Mouse (Mus musculus) forebrain, embryonic 12.5 days (tissue): ENCODE results near the gene 1700025G04Rik. TPM values are rescaled to one million over a fixed set of nuclear protein-coding genes. Genes with fewer than 3 reads are reported as not detected.

ENCODE experiments used
- ATAC-seq: fragments of 200-750 bp; cut with Nextera tagmentation; 2 replicates; pipeline ENCODE4 v1.8.0; 2017; ENCODE audit warnings: moderate TSS enrichment; ENCODE audit not compliant: low FRiP score
- H3K27ac ChIP-seq: fragments of 300-500 bp; sonication (generic); 2 replicates; pipeline ENCODE4 v1.5.1; 2016; ENCODE audit warnings: mild to moderate bottlenecking
- H3K27me3 ChIP-seq: fragments of 300-500 bp; sonication (generic); 2 replicates; pipeline ENCODE4 v1.6.1; 2016; ENCODE audit warnings: mild to moderate bottlenecking
- H3K36me3 ChIP-seq: fragments of 300-500 bp; sonication (generic); replicated peaks from 2 replicates; pipeline ENCODE4 v1.6.1; 2016; ENCODE audit warnings: mild to moderate bottlenecking
- H3K4me1 ChIP-seq: fragments of 300-500 bp; sonication (generic); 2 replicates; pipeline ENCODE4 v1.6.1; 2016
- H3K4me2 ChIP-seq: fragments of 300-500 bp; sonication (generic); 2 replicates; pipeline ENCODE4 v1.6.1; 2016; ENCODE audit warnings: mild to moderate bottlenecking, moderate library complexity
- H3K4me3 ChIP-seq: fragments of 300-500 bp; sonication (generic); replicated peaks from 2 replicates; pipeline ENCODE4 v1.5.1; 2016; ENCODE audit warnings: mild to moderate bottlenecking
- H3K9ac ChIP-seq: fragments of 300-500 bp; sonication (generic); 2 replicates; pipeline ENCODE4 v1.6.1; 2016; ENCODE audit warnings: mild to moderate bottlenecking
- H3K9me3 ChIP-seq: fragments of 300-500 bp; sonication (generic); 2 replicates; pipeline ENCODE4 v1.6.1; 2016
- WGBS: fragments of 180-500 bp; shearing (Covaris S2); methylation state at CpG from one replicate; pipeline ENCODE4 v1.1.7; 2016; 5-methylcytosine and 5-hydroxymethylcytosine counted together
- polyA plus RNA-seq: library from polyadenylated mRNA; unstranded; fragments of >200 nt; fragmentation: Nextera tagmentation; extraction: Ambion mirVana; gene quantifications from 2 replicates; pipeline ENCODE4 v1.2.1, GENCODE M21; 2016

Gene 1700025G04Rik
- polyA plus RNA-seq, 1 experiment from 2014 or later, result 36.4 TPM

DNA sequence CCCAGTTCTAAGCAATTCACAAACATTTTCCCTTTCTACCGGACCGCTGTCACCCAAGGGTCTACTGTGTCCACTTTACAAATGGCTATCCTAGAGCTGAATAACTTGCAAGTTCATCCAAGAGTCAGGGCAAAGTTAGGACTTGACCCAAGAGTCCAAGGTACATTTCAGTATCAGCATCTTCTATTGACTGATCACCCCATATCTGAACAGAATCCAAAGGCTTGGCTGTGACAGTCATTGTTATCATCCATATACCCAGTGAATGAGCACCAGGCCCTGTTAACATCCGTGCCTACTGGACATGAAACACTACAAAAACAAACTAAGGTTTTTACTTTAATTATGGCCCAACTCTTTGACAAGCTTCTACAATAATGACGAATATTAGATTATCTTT lies 48.9 kb downstream of the 1700025G04Rik start:
- 90% methylated on average over 4 of the region's 4 CpGs for WGBS
- H3K27me3 ChIP-seq, result no peaks in the 10 kb centered on the region
- H3K27ac ChIP-seq, result no peak overlapping the region
- H3K9ac ChIP-seq, result no peak overlapping the region
- ATAC-seq, result no peak
- H3K4me1 ChIP-seq, result peaks cover 28% of the 10 kb centered on the region
- H3K36me3 ChIP-seq, result no peaks in the 10 kb centered on the region
- H3K4me2 ChIP-seq, result no peak overlapping the region
- no peaks in the 10 kb centered on the region for H3K9me3 ChIP-seq
- no peak overlapping the region for H3K4me3 ChIP-seq

DNA sequence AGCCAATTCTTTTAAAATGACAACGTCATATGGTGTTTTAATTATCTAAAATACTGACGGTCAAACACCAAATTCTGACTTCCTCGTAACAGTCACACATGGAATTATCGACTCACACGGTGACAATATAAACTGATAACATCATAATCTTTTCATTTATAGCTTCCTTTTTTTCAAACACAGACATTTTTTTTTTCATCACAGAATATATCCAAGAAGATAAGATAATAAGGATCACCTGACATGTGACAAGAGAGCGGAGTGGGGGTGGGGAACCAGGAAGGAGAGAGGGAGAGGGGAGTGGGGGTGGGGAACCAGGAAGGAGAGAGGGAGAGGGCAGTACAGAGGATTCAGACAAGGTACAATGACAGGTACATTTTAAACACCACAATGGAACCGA lies 49.9 kb downstream of the 1700025G04Rik start:
- no peak for ATAC-seq
- Histone ChIP-seq H3K27ac (no peak overlapping the region), H3K4me1 (peaks cover 31% of the 10 kb centered on the region), H3K4me3 (no peak overlapping the region), H3K9ac (no peak overlapping the region), H3K36me3 (no peaks in the 10 kb centered on the region), H3K9me3 (no peaks in the 10 kb centered on the region), H3K27me3 (no peaks in the 10 kb centered on the region), H3K4me2 (no peak overlapping the region)
- WGBS, result 81% methylated on average over 7 of the region's 7 CpGs

DNA sequence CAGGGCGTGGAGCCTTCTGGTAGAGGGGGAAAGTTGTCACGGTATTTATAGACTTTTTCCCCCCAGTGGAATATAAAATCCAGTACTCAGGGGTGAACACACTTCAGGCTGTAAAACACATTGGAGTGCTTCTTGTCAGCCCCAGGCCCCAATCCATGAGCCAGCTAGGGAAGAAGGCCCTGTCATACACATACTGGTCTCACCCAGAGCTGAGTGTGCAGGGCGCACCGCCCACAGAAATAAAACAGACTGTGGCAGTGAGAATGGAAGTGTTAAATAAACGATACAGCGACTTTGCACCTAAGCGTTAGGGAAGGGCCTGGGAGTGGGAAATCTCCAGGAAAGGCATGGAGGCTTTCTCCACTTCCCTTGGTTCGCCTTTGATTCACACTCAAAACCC lies 50.3 kb downstream of the 1700025G04Rik start:
- H3K4me1 ChIP-seq, result peaks cover 34% of the 10 kb centered on the region
- WGBS, result 81% methylated on average over 8 of the region's 8 CpGs
- H3K36me3 ChIP-seq, result no peaks in the 10 kb centered on the region
- ATAC-seq, result no peak
- no peak overlapping the region for H3K4me2 ChIP-seq
- H3K9me3 ChIP-seq, result no peaks in the 10 kb centered on the region
- H3K27ac ChIP-seq, result no peak overlapping the region
- no peak overlapping the region for H3K4me3 ChIP-seq
- no peaks in the 10 kb centered on the region for H3K27me3 ChIP-seq
- H3K9ac ChIP-seq, result no peak overlapping the region

DNA sequence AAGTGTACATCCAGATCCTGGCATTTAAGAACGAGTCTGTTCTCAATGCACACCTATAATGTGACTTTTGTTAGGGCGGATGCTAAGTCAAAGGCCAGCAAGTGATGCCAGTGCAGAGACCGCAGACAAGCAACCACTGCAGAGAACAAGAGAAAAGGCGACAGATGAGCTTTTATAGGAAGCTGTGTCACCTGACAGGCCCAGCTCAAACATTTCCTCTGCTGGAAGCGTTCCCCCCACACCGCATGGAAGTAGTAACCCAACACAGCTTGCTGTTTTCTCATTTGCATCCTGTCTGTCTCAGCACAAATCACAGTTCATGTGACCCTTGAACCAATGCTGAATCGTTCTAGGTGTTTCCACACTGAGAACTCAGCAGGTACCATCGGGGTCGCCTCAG lies 51.8 kb downstream of the 1700025G04Rik start:
- Histone ChIP-seq H3K4me2 (no peak overlapping the region), H3K36me3 (no peaks in the 10 kb centered on the region), H3K9ac (no peak overlapping the region), H3K9me3 (no peaks in the 10 kb centered on the region), H3K27ac (no peak overlapping the region), H3K27me3 (no peaks in the 10 kb centered on the region), H3K4me1 (peaks cover 34% of the 10 kb centered on the region), H3K4me3 (no peak overlapping the region)
- WGBS, result 68% methylated on average over 9 of the region's 9 CpGs
- no peak for ATAC-seq

DNA sequence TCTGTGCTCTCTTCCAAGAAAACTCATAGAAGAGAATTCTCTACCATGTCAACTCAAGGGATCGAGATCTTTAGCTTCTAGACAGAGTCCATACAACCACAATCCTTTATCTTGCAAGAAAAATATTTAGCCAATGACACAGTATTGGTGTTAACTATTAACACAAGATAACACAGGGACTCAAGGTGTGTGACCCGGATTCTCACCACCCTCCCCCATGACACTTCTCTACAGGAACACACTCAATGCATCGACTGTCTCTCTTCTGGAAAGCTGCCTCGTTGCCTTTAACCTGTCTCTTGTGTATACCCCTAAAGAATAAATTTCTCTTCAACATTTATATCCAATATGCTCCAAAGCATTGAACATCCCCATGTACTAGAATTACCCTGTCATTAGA lies 52.3 kb downstream of the 1700025G04Rik start:
- WGBS, result 75% methylated on average over 4 of the region's 4 CpGs
- Histone ChIP-seq H3K27ac (no peak overlapping the region), H3K27me3 (no peaks in the 10 kb centered on the region), H3K9me3 (peaks cover 2% of the 10 kb centered on the region; the same call in 1 of the 2 replicates), H3K36me3 (no peaks in the 10 kb centered on the region), H3K4me3 (no peak overlapping the region), H3K9ac (no peak overlapping the region), H3K4me2 (no peak overlapping the region), H3K4me1 (peaks cover 34% of the 10 kb centered on the region)
- no peak for ATAC-seq

DNA sequence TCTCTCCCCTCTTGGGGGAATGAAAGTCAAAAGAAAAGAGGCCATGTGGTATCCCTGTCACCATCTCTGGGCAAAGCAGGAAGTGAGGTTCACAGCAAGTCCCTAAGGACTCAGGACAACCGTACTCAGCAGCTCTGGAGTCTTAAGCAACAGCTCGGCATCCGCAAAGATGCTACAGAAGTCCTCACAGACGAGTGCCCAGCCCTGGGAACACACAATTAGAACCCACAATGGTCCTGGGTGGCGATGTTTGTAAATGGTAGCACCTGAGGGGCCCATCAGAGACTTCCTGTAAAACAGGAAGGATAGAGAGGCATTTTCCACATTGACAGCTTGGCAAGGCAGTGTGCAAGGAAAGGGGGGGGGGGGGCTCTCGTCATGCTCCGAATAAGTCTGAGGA lies 55.2 kb downstream of the 1700025G04Rik start:
- H3K27me3 ChIP-seq, result no peaks in the 10 kb centered on the region
- no peak overlapping the region for H3K4me2 ChIP-seq
- H3K9ac ChIP-seq, result no peak overlapping the region
- H3K27ac ChIP-seq, result 0 out of 2 replicates have a peak overlapping the region, but pooled peaks have one; percentile 19
- no peak overlapping the region for H3K4me3 ChIP-seq
- WGBS, result 59% methylated on average over 7 of the region's 7 CpGs
- no peak for ATAC-seq
- peaks cover 44% of the 10 kb centered on the region for H3K4me1 ChIP-seq
- H3K36me3 ChIP-seq, result no peaks in the 10 kb centered on the region
- peaks cover 2% of the 10 kb centered on the region; the same call in 1 of the 2 replicates for H3K9me3 ChIP-seq

DNA sequence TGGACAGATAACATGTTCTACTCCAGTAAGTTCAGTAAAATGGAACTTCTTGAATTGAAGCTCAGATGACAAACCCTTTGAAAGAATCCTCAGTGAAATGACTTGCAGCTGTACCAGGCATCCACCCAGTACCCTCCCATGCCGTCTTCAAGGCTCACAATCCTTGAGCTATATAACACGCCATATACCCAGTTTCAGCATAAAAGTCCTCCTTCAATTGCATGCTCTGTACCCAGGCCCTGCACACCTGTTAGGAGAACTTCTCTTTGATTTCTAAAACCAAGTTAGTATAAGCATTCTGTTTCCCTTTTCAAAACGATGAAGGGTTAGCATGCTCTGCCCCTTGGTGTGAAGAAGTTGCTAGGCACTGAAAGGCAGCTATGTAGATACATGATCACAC lies 56.2 kb downstream of the 1700025G04Rik start:
- Histone ChIP-seq H3K4me1 (peaks cover 38% of the 10 kb centered on the region), H3K27me3 (no peaks in the 10 kb centered on the region), H3K36me3 (no peaks in the 10 kb centered on the region), H3K9ac (no peak overlapping the region), H3K4me2 (no peak overlapping the region), H3K4me3 (no peak overlapping the region), H3K9me3 (peaks cover 2% of the 10 kb centered on the region; the same call in 1 of the 2 replicates), H3K27ac (no peak overlapping the region)
- 82% methylated on average over 3 of the region's 3 CpGs for WGBS
- ATAC-seq, result no peak

DNA sequence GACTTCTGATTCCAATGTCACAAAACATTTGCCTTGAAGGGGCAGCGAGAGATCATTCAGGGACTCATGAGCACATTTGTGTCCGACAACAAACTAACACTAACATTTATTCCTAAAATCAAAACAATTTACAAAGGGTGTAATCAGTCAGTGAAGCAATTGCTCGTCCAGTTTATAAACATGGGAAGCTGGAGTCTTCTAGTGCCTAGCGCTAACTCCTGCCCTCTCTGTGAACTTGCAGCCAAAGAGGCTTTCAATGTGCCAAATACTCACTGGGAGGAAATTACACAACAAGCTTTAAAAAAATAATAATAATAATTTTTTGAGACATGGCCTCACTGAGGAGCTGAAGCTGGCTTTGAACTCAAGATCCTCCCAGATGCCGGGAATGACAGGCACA lies 57.8 kb downstream of the 1700025G04Rik start:
- Histone ChIP-seq H3K27me3 (no peaks in the 10 kb centered on the region), H3K4me3 (no peak overlapping the region), H3K9me3 (peaks cover 2% of the 10 kb centered on the region; the same call in 1 of the 2 replicates), H3K9ac (no peak overlapping the region), H3K36me3 (no peaks in the 10 kb centered on the region), H3K4me2 (no peak overlapping the region), H3K4me1 (peaks cover 25% of the 10 kb centered on the region), H3K27ac (no peak overlapping the region)
- 94% methylated on average over 5 of the region's 5 CpGs for WGBS
- ATAC-seq, result no peak

DNA sequence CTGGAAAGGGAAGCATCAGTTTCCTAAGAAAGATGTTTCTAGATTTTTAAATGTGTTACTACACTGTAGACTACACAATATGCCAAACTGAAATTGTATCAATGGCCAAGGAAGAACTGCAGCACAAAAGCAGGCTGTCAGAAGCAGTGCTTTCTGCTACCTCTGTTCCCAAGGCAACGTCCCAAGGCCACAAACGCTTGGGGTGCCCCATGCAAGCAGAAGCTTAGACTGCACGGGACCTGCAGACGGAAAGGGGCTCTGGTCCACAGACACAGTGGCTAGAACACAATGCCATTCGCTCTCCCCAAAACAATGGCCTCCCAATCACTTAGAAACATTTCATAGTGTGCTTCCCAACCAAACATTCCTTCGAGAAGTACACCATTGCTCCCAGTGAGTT lies 59.4 kb downstream of the 1700025G04Rik start:
- Histone ChIP-seq H3K4me3 (no peak overlapping the region), H3K9ac (no peak overlapping the region), H3K9me3 (peaks cover 2% of the 10 kb centered on the region; the same call in 1 of the 2 replicates), H3K36me3 (no peaks in the 10 kb centered on the region), H3K27ac (no peak overlapping the region), H3K4me2 (no peak overlapping the region), H3K4me1 (peaks cover 17% of the 10 kb centered on the region), H3K27me3 (no peaks in the 10 kb centered on the region)
- 21% methylated on average over 6 of the region's 6 CpGs for WGBS
- ATAC-seq, result peak; percentile 68; the same call in 1 of the 2 replicates

DNA sequence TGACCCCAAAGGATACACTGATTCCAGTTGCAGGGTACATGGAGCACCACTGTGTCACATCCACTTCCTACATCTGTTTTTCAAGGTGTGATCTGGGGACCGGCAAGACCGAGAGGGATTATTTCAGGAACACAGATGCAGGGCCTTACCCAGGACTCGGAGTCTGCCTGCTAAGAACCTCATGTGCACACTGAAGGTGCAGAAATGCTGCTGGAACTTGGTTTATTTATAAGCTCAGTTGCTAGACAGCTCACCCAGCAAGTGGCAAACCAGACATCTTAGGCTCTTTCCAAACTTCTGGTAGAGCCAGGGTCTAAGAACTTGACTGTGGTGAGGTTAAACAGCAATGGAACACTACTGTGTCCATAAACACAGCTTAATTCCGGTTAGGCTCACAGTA lies 61.2 kb downstream of the 1700025G04Rik start:
- no peak overlapping the region for H3K9ac ChIP-seq
- H3K27ac ChIP-seq, result no peak overlapping the region
- no peaks in the 10 kb centered on the region for H3K27me3 ChIP-seq
- H3K36me3 ChIP-seq, result no peaks in the 10 kb centered on the region
- peaks cover 2% of the 10 kb centered on the region; the same call in 1 of the 2 replicates for H3K9me3 ChIP-seq
- H3K4me1 ChIP-seq, result peaks cover 12% of the 10 kb centered on the region
- H3K4me2 ChIP-seq, result no peak overlapping the region
- H3K4me3 ChIP-seq, result no peak overlapping the region
- WGBS, result 84% methylated on average over 4 of the region's 4 CpGs
- no peak for ATAC-seq

DNA sequence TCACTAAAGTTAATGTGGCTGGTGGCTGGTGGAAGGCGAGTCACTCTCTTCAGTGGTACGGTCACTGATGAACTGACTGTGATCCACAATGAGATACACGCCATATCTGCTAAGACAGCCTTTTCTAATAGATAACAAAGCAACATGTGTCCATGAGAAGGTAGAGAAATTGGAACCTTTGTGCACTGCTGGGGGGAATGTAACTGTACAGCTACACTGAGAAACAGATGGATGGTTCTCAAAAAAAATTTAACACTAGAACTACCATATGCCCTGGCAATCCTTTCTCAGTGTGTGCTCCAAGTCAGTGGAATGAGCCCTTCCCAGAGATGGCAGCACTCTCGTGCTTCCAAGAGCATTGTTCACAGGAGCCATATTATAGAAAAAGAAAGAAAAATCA lies 63.2 kb downstream of the 1700025G04Rik start:
- no peak for ATAC-seq
- 93% methylated on average over 4 of the region's 4 CpGs for WGBS
- H3K36me3 ChIP-seq, result no peaks in the 10 kb centered on the region

DNA sequence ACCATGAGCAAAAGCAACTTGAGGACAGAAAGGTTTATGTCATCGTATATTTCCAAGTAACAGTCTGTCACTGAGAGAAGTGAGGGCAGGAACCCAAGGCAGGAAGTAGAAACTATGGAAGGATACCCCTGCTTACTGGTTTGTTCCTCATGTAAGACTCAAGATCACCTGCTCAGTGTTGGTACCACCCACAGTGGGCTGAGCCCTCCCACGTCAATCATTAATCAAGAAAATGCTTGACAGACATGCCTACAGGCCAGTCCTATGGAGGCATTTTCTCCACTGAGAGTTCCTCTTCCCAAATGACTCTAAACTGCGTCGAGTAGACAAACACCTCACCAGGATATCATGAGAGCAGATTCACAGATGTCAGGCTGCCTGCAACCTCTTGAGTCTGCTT lies 64.6 kb downstream of the 1700025G04Rik start:
- 93% methylated on average over 4 of the region's 4 CpGs for WGBS
- H3K9ac ChIP-seq, result no peak overlapping the region
- H3K36me3 ChIP-seq, result no peaks in the 10 kb centered on the region
- no peak overlapping the region for H3K27ac ChIP-seq
- 0 out of 2 replicates have a peak, but pooled peaks cover 3% of the 10 kb centered on the region for H3K9me3 ChIP-seq
- H3K4me3 ChIP-seq, result no peak overlapping the region
- no peak for ATAC-seq
- H3K27me3 ChIP-seq, result no peaks in the 10 kb centered on the region
- no peak overlapping the region for H3K4me2 ChIP-seq
- H3K4me1 ChIP-seq, result peaks cover 6% of the 10 kb centered on the region; the same call in 1 of the 2 replicates

More for the DNA sequence above, 63.2 kb downstream of the 1700025G04Rik start:
- H3K4me2 ChIP-seq, result no peak overlapping the region
- peaks cover 12% of the 10 kb centered on the region for H3K4me1 ChIP-seq
- no peak overlapping the region for H3K4me3 ChIP-seq
- H3K27me3 ChIP-seq, result no peaks in the 10 kb centered on the region
- H3K9ac ChIP-seq, result no peak overlapping the region
- H3K9me3 ChIP-seq, result 0 out of 2 replicates have a peak, but pooled peaks cover 3% of the 10 kb centered on the region
- no peak overlapping the region for H3K27ac ChIP-seq

DNA sequence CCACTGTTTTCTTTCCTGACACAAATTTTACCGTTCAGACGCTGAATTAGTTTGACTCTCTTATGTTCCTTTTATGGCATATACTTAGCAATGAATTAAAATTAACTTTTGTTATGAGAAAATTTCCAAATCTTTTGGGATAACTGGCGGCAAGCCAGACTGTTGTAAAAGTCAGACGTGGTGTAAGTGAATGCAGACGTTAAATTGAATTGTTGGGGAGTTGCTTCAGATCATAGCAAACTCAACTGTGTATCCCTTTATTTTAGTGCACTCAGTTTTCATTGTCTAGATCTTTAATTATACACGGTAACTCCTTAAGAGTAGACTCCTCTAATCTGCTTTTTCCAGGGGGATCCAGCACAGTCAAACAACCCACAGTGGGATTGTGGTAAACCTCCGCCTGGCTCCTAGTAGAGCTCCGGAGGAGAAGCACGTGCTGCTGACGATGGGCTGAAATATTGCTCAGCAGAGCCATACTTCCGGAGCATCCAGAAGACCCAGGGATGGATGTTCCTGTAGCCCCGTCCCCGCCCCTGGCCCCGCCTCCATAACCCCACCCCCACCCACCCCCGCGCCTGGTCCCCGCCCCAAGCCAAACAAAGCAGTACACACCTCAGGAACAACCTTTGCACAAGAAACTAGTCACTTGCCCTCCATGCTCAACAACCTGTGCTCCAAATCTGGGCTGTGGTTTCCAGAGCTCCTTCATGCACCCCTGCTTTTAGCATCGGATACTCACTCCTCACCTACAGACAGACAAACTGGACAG lies 65.7 kb downstream of the 1700025G04Rik start:
- 0 out of 2 replicates have a peak, but pooled peaks cover 3% of the 10 kb centered on the region for H3K4me1 ChIP-seq
- H3K9ac ChIP-seq, result no peak overlapping the region
- no peaks in the 10 kb centered on the region for H3K36me3 ChIP-seq
- H3K27ac ChIP-seq, result no peak overlapping the region
- 86% methylated on average over 17 of the region's 18 CpGs for WGBS
- no peaks in the 10 kb centered on the region for H3K27me3 ChIP-seq
- H3K4me3 ChIP-seq, result no peak overlapping the region
- H3K4me2 ChIP-seq, result no peak overlapping the region
- H3K9me3 ChIP-seq, result 0 out of 2 replicates have a peak, but pooled peaks cover 3% of the 10 kb centered on the region
- no peak for ATAC-seq
